Mouse (Mus musculus) limb, embryonic 11.5 days (tissue): ENCODE data around the gene Mrpl37. TPM values are rescaled to one million over a fixed set of nuclear protein-coding genes. Genes with fewer than 3 reads are reported as not detected.

Experiments
- ATAC-seq: fragments of 200-750 bp; cut with Nextera tagmentation; 2 replicates; pipeline ENCODE4 v1.8.0; 2017; ENCODE audit warnings: low read depth; ENCODE audit not compliant: insufficient number of reproducible peaks, low FRiP score, low TSS enrichment
- DNase-seq: peaks from one replicate; pipeline ENCODE4 v3.0.0-alpha.2; 2015; ENCODE audit warnings: low spot score
- H3K27ac ChIP-seq: fragments of 300-500 bp; sonication (generic); replicated peaks from 2 replicates; pipeline ENCODE4 v1.5.1; 2014; ENCODE audit warnings: low read depth, mild to moderate bottlenecking, low read length
- H3K27me3 ChIP-seq: fragments of 300-500 bp; sonication (generic); 2 replicates; pipeline ENCODE4 v1.6.1; 2014; ENCODE audit warnings: mild to moderate bottlenecking, low read length, mixed read lengths; ENCODE audit not compliant: control insufficient read depth, insufficient read depth
- H3K36me3 ChIP-seq: fragments of 300-500 bp; sonication (generic); 2 replicates; pipeline ENCODE4 v1.6.1; 2014; ENCODE audit warnings: mild to moderate bottlenecking, low read length, moderate library complexity, mixed read lengths; ENCODE audit not compliant: control insufficient read depth, insufficient read depth
- H3K4me1 ChIP-seq: fragments of 300-500 bp; sonication (generic); 2 replicates; pipeline ENCODE4 v1.6.1; 2014; ENCODE audit warnings: low read length, mixed read lengths; ENCODE audit not compliant: control insufficient read depth, insufficient read depth
- H3K4me2 ChIP-seq: fragments of 300-500 bp; sonication (generic); 2 replicates; pipeline ENCODE4 v1.6.1; 2014; ENCODE audit warnings: low read depth, mild to moderate bottlenecking, moderate library complexity; ENCODE audit not compliant: severe bottlenecking
- H3K4me3 ChIP-seq: fragments of 300-500 bp; sonication (generic); 2 replicates; pipeline ENCODE4 v1.5.1; 2014; ENCODE audit warnings: low read depth, low read length
- H3K9ac ChIP-seq: fragments of 300-500 bp; sonication (generic); 2 replicates; pipeline ENCODE4 v1.6.1; 2014; ENCODE audit warnings: mild to moderate bottlenecking, low read length
- H3K9me3 ChIP-seq: fragments of 300-500 bp; sonication (generic); 2 replicates; pipeline ENCODE4 v1.6.1; 2016; ENCODE audit warnings: low read length; ENCODE audit not compliant: control insufficient read depth
- WGBS: fragments of 180-500 bp; shearing (Covaris S2); extraction: QIAGEN DNeasy Blood & Tissue Kit; methylation state at CpG from one replicate; pipeline ENCODE4 v1.1.7; 2014; 5-methylcytosine and 5-hydroxymethylcytosine counted together
- polyA plus RNA-seq: library from polyadenylated mRNA; unstranded; fragments of >200 nt; fragmentation: Nextera tagmentation; extraction: Ambion mirVana; gene quantifications from 2 replicates; pipeline ENCODE4 v1.2.1, GENCODE M21; 2014

The Mrpl37 gene
- polyA plus RNA-seq, 1 experiment from 2014 or later: 131 TPM

GRCm38 (mm10) chr4:107012005-107012478 lies 54.6 kb downstream of the Mrpl37 start:
- no peak overlapping the region for H3K27ac ChIP-seq
- H3K9me3 ChIP-seq: no peaks in the 10 kb centered on the region
- H3K27me3 ChIP-seq: no peaks in the 10 kb centered on the region
- peaks cover 45% of the 10 kb centered on the region for H3K4me1 ChIP-seq
- no peaks in the 10 kb centered on the region for H3K36me3 ChIP-seq
- no peak overlapping the region for H3K9ac ChIP-seq
- H3K4me3 ChIP-seq: no peak overlapping the region
- H3K4me2 ChIP-seq: no peak overlapping the region
- DNase-seq: no peak
- 80% methylated on average over 13 of the region's 13 CpGs for WGBS
- no peak for ATAC-seq

- peaks cover 39% of the 10 kb centered on the region for H3K4me1 ChIP-seq
- no peaks in the 10 kb centered on the region; the same call in 1 of the 2 replicates for H3K36me3 ChIP-seq
Observed at GRCm38 (mm10) chr4:107011325-107012004, 55.2 kb downstream of the Mrpl37 start.

GRCm38 (mm10) chr4:107009548-107009947 lies 57.1 kb downstream of the Mrpl37 start:
- Histone ChIP-seq H3K4me2 (no peak overlapping the region), H3K36me3 (no peaks in the 10 kb centered on the region; the same call in 1 of the 2 replicates), H3K9ac (no peak overlapping the region), H3K27ac (no peak overlapping the region), H3K4me3 (no peak overlapping the region), H3K27me3 (no peaks in the 10 kb centered on the region), H3K4me1 (peaks cover 24% of the 10 kb centered on the region), H3K9me3 (no peaks in the 10 kb centered on the region)
- ATAC-seq (no peak), DNase-seq (no peak)
- 93% methylated on average over 7 of the region's 7 CpGs for WGBS

More at GRCm38 (mm10) chr4:107011325-107012004, 55.2 kb downstream of the Mrpl37 start:
- DNase-seq (no peak), ATAC-seq (no peak)
- no peak overlapping the region for H3K27ac ChIP-seq
- no peak overlapping the region for H3K9ac ChIP-seq
- H3K27me3 ChIP-seq: no peaks in the 10 kb centered on the region
- H3K4me2 ChIP-seq: no peak overlapping the region
- no peak overlapping the region for H3K4me3 ChIP-seq
- WGBS: 92% methylated on average over 8 of the region's 8 CpGs
- no peaks in the 10 kb centered on the region for H3K9me3 ChIP-seq

- 88% methylated on average over 2 of the region's 2 CpGs for WGBS
Observed at GRCm38 (mm10) chr4:107008161-107008560, 58.5 kb downstream of the Mrpl37 start.

GRCm38 (mm10) chr4:107007359-107007758 lies 59.3 kb downstream of the Mrpl37 start:
- Histone ChIP-seq H3K4me3 (no peak overlapping the region), H3K36me3 (no peaks in the 10 kb centered on the region; the same call in 1 of the 2 replicates), H3K4me2 (no peak overlapping the region), H3K9me3 (no peaks in the 10 kb centered on the region), H3K9ac (no peak overlapping the region), H3K27ac (no peak overlapping the region), H3K4me1 (peaks cover 11% of the 10 kb centered on the region), H3K27me3 (no peaks in the 10 kb centered on the region)
- DNase-seq (no peak), ATAC-seq (no peak)
- 91% methylated on average over 8 of the region's 8 CpGs for WGBS

More at GRCm38 (mm10) chr4:107008161-107008560, 58.5 kb downstream of the Mrpl37 start:
- Histone ChIP-seq H3K36me3 (no peaks in the 10 kb centered on the region; the same call in 1 of the 2 replicates), H3K4me1 (peaks cover 17% of the 10 kb centered on the region), H3K4me2 (no peak overlapping the region), H3K27ac (no peak overlapping the region), H3K4me3 (no peak overlapping the region), H3K9ac (no peak overlapping the region), H3K27me3 (no peaks in the 10 kb centered on the region), H3K9me3 (no peaks in the 10 kb centered on the region)
- ATAC-seq (no peak), DNase-seq (no peak)

- H3K4me1 ChIP-seq: peaks cover 12% of the 10 kb centered on the region
- H3K4me3 ChIP-seq: no peak overlapping the region
- no peaks in the 10 kb centered on the region; the same call in 1 of the 2 replicates for H3K36me3 ChIP-seq
- H3K9ac ChIP-seq: no peak overlapping the region
- WGBS: 92% methylated on average over 6 of the region's 6 CpGs
- ATAC-seq: no peak
- no peak overlapping the region for H3K27ac ChIP-seq
- H3K27me3 ChIP-seq: no peaks in the 10 kb centered on the region
- no peaks in the 10 kb centered on the region for H3K9me3 ChIP-seq
- no peak overlapping the region for H3K4me2 ChIP-seq
- DNase-seq: no peak
Observed at GRCm38 (mm10) chr4:107006807-107007206, 59.9 kb downstream of the Mrpl37 start.

GRCm38 (mm10) chr4:107006229-107006628 lies 60.4 kb downstream of the Mrpl37 start:
- no peak overlapping the region for H3K4me3 ChIP-seq
- DNase-seq: no peak
- H3K36me3 ChIP-seq: no peaks in the 10 kb centered on the region; the same call in 1 of the 2 replicates
- H3K4me2 ChIP-seq: no peak overlapping the region
- no peak overlapping the region for H3K27ac ChIP-seq
- peaks cover 15% of the 10 kb centered on the region for H3K4me1 ChIP-seq
- H3K27me3 ChIP-seq: no peaks in the 10 kb centered on the region
- 59% methylated on average over 4 of the region's 4 CpGs for WGBS
- ATAC-seq: no peak
- H3K9me3 ChIP-seq: no peaks in the 10 kb centered on the region
- H3K9ac ChIP-seq: no peak overlapping the region
